Mouse (Mus musculus) frontal cortex, adult 2 months (tissue): Measurements from ENCODE around the gene Nmt1. TPM values are rescaled to one million over a fixed set of nuclear protein-coding genes. Genes with fewer than 3 reads are reported as not detected.

Source experiments
- DNase-seq, 2 experiments: peaks; one replicate each; pipeline ENCODE4 v3.0.0; 2022; ENCODE audit warnings: low spot score in 1 of 2; ENCODE audit errors: extremely low spot score in 1 of 2
- polyA plus RNA-seq: library from polyadenylated mRNA; depleted of rRNA; stranded (reverse); fragments of >200 nt; gene quantifications from 2 replicates; pipeline ENCODE4 v1.2.3, GENCODE M21; 2012; rRNA removed

Nmt1 gene
- 78.5 and 81.3 TPM in 2 replicates for polyA plus RNA-seq

DNA sequence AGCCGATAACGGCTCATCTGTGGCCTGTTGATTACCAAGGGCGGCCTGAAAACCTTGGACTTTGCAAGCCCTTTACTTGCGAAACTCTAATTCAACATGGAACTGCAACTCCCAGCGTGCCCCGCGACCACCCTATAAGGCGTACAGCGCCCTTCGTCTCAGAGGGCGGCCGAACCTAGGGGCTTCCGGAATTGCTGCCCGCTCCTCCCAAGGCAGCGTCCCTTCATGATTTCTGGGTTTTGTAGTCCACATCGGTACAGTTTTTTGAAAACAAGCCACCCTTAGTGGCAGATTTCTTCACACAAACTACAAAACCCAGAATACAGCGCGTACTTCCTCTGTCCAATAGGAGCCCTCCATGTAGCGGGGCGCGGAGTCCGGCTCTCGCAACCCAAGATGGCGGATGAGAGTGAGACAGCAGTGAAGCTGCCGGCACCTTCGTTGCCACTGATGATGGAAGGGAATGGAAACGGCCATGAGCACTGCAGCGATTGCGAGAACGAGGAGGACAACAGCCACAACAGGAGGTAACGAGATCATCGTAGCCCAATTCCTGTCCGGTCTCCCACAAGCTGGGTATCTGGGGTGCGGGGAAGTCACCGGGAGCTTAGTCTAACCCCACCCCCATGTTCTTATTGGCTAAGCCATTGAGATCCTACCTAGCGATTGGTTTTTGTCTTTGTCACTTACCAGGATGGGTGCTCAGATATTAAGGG lies at the start of gene Nmt1, which contains the start of gene Dcakd:
Gene Nmt1 (plus strand): TSS at position 15 of the 716 bp plus-strand sequence.
Gene Dcakd (minus strand): TSS at position 158 of the 716 bp plus-strand sequence.
- peak; percentile 97 for DNase-seq

DNA sequence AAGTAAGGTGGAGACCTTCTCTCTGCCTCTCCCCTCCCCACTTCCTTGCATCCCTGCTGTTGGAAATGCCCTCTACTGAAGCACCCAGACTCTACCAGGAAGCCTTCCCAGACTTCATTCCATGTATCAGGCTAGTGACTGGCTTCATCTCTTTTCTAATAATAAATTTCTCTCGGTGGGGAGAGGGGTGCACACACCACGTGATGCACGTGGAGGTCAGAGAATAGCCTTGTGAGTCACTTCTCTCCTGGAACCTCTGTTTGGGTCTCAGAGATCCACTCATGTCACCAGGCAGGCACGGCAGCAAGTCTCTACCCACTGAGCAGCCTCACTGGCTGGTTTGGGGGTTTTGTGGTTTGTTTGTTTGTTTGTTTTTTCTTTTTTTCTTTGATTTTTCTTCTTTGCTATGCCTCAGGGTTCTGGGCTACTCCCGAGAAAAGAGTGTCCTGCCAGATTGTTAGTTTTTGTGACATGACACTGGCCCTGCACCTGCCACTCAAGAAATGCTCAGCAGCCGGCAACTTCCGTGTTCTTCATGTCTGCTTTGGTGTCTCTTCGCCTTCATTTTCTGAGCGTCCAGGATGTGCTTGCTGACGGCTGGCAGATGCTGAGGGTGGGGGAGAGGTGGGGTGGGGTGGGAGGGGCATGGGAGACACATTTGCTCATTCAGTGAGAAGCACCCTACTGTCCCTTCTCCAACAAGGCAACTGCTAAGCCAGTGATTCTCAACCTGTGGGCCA lies 46.7 kb upstream of the Nmt1 start:
- DNase-seq: no peak

DNA sequence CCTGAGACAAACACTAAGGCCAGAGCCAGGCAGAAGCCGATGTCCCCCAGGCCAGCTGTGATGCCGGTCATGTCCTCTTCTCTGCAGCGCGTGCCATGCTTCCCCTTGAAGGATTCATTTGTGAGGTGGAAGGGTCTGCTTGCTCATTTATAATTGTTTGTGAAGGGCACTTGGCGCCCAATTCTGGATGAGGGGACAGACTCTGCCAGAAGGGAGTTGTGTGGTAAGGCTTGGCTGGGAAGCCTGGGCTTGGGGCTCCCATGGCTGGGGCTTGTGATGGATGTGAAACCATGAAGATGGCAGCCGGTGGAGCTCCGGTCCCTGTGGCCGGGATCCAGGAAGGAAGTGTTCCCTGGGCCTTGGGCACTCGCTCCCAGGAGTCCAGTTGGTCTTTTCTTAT lies 43.9 kb upstream of the Nmt1 start:
- DNase-seq: no peak

DNA sequence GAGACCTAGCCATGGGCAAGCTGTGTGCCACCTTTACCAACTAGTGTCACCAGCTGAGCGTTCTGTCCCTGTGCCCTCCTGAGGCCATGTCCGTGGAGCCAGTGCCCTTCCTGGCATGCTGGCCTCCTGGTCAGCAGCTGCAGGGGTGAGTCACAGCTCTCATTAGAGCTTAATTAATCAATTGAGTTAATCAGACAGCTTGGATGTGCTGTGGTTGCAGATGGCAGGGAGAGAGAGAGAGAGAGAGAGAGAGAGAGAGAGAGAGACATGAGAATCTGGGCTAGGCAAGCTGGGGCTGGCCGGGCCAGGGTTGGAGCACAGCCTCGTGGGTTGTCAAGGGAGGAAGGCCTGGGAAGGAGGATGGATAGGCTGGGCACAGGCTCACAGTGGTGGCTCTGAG lies 43.4 kb upstream of the Nmt1 start:
- no peak for DNase-seq

DNA sequence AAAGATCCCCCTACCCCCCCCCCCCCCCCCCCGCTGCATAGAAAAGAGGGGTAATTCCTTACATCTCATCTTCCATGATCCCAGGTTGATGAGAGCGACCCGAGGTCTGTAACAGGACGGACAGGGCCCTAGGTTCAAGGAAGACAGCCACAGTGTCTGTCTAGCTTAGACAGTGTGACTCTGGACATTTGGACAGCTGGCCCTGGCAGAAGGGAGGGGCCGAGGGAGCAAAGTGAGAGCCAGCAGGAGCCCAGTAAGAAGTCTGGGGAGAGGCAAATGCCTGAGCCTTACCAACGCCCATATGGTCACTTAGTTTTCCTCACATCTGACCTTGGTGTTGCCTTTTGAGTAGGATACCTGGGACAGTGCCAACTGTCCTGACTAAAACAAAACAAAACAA lies 42.8 kb upstream of the Nmt1 start:
- DNase-seq: no peak

DNA sequence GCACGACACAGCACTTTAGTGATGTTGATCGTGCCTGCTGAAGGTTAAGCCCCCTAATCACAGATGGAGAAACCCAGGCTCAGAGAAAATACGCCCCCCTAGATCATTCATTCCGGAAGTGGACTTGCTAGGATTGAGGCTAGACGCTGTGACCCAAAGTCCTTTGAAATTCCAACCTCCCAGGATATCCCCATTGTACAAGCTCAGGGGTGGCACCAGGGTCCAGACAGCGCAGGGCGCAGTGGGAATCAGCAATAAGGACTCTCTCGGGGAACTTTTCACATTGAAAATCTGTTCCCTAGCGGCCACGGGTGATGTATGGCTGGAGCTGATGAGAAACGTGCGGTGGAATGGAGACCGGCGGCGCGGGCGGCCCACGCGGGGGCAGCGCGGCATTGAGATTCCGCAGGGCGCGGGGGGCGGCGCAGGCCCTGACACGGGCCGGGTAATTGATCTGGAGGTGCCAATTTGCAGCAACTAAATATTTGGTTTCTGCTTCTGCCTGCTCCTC lies 38.3 kb upstream of the Nmt1 start:
- no peak for DNase-seq

DNA sequence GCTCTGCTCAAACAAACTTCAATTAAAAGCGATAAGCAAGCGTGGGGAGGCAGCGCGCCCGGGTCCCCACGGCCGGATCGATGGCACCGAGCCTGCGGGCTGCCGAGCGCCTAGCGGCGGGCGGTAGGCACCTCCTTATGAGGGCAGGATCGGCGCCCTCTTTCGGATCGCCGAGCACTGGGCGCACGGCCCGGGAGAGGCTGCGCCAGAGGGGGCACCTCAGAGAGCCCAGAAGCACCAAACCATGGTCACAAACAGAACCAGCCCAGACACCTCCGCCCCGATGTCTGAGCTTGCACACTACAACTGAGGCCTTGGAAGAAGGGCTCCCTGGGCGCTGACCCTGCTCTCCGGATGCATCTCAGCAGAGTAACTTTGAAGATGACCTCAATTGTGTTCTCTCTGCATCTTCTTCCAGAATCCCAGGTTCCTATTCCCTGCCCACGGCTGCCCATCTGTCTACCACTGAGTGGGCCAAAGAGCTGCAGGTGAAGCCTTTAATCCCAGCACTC lies 37.8 kb upstream of the Nmt1 start:
- peak in 1 of 2 experiments; percentile 52 for DNase-seq

DNA sequence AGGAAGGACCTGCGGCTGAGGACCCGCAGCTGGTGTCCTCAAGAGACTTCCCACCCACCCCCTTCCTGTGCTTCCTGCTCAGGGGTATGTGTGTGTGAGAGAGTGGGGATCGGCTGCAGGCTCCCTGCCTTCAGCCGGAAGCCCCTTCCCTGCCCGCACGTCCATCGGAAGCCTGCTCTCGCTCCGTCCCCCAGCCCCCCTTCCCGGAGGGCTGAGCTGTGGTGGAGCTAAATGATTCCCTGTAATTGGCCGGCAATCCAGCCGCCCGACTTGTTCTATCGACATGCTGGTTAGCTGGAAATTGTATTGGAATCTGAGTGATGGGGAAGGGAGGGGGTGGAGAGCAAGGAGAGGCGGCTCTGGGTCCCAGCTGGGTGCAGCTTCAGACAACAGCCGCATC lies 36.3 kb upstream of the Nmt1 start:
- DNase-seq: no peak

DNA sequence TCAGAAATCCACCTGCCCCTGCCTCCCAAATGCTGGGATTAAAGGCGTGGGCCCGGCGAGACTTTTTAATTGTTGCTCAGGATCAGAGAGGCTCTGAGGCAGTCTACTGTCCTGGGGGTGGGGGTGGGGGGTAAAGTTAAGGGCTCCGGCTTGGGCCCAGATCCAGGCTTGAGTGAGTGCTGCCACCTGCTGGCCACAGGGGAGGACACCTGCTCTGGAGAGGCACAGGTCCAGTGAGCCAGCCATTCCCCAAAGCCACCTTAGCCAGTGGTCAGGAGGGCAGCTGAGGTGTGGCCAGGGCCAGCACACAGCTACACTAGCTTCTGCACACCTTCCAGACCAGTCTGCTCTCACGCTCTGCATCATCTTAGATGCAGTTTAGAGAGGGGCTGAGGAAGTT lies 35.0 kb upstream of the Nmt1 start:
- peak in 1 of 2 experiments; percentile 80 for DNase-seq

DNA sequence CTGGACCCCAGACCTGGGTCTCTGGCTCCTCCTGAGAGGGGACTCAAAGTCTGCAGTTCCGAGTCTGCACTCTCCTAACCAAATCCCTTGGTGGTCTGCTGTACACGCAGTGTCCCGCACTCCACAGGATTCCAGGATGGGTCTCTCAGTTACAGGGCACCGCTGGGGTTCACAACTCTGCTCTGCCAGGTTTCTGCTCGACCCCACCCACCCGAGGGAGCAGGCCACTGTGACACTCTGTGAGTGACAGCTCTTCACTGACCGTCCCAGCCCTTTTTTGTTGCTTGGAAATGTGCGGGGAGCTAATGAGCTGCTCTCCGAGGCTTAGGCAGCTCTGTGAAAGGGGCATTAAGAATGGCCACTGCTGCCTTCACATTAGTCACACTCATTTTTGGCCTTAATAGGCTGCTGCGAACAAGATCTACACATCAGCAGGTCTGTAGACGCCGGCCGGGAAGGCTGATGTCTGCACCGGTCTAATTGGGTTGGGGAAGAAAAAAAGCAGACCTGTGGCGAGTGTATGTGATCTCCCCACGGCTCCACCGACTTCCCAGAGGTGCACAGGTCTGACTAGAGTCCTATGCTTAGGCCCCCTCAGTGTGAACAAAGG lies 34.5 kb upstream of the Nmt1 start:
- DNase-seq: no peak

DNA sequence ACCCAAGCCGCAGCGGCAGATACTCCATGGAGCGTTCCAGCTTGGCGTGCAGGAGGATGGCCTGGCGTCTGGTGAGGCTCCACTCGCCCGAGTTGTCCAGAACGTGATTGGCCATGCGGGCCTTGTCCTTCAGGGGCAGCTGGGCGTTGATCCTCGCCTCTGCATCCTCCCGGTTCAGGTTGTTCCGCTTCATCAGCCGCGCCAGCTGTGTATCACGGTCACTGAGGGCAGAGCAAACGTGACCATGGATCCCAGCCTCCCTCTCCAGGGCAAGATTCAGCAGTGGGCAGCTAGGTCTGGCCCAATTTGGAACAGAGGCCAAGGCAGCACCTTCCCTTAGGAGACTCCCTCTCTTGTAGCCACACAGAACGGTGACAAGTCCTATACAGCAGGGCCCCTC lies 33.0 kb upstream of the Nmt1 start:
- no peak for DNase-seq

DNA sequence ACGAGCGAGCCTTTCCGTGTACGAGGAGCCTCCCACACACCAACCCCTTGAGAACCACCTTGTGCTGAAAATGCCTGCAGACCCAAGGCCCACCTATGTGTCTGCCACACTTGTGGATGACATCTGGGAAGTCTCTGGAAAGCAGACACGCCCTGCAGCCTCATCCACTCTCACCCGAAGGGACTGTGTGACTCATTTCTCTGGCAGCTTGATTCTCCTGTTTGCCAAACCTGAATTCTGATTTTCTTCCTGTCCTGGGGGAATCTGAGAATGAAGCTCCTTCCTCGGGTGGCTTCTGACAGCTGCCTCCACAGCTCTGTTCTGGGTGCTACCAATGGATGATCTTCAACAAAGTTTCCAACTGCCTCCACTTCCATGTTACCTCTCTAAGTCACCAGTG lies 31.6 kb upstream of the Nmt1 start:
- DNase-seq: peak in 1 of 2 experiments; percentile 63

DNA sequence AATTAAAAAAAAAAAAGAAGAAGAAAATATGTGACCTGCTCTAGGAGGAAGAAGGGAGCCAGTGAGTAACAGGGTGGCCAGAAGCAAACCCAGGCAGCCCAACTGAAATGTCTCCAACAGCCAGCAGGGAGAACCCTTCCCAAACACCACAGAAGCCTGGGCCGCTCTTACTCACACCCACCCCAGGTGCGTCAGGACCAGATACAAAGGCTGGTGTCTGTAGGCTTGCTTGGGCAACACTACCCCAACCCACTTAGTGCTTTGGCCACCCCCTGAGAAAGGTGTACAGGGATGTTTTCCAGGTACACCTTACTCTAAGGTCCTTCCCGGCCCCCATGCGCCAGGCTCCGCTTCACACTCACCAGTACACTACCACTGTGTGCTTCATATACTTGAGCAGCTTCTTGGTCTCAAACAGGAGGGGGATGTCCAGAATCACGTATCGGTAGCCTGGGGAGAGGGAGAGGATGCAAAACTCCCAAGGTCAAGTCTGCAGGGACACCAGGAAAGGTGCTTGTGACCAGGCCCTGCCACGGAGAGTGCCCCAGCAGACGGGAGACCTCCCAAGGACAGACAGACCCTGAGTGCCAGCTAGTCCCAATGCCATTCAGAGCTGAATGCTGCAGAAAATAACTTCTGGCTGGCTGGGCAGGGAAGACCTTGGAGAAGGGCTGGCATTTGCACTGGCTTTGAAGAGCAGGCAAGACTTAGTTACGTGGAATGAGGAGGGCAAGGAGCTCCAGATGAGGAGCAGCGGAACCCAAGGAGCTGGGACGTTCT lies 30.8 kb upstream of the Nmt1 start:
- DNase-seq: no peak

DNA sequence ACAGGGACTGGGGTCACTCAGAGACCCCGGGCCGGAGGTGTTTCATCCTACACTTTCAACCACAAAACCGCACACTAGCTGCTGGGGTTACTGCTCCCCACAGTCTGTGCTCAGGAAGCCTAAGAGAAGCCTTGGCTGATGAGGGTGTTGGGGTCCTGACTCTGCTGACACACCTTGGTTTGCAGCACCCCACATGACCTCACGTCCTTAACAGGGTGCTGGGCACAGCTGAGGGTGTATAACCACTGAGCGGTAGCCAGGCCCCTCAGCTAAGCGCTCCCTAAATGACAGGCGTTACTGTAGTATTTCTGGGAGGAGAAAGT lies 29.8 kb upstream of the Nmt1 start:
- DNase-seq: no peak

DNA sequence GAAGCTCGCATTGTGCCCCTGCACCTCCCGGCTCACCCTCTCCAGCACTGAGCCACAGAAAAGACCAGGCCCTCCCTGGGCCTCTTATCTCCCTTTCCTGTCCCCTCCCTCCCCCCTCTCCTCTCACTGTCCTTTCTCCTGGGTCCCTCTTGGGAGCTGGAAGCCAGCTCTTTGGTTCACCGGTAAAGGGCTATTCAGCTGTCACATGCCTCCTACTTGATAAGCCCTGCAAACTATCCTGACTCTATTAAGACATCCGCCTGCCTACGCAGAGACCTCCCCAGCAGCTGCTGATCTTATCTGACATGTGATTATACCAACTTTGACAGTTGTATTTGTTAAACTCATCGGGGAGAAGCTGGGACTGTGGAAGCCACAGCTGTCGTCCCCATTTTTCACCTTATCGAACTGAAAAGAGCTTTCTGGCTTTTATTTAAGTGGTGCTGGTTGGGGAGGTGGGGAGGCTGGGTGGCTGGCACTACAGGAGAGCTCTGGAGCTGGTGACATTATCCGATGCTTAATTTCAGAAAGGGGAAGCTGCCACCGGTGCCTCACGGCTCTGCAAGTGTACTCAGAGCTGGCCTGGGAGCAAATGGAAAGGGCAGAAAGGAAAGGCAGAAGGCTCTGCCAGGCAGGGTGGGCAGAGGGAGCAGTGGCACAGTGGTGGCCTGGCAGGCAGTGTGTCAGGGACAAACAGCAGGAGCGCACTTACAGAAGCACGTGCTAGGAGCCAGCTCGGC lies 29.2 kb upstream of the Nmt1 start:
- DNase-seq: no peak

DNA sequence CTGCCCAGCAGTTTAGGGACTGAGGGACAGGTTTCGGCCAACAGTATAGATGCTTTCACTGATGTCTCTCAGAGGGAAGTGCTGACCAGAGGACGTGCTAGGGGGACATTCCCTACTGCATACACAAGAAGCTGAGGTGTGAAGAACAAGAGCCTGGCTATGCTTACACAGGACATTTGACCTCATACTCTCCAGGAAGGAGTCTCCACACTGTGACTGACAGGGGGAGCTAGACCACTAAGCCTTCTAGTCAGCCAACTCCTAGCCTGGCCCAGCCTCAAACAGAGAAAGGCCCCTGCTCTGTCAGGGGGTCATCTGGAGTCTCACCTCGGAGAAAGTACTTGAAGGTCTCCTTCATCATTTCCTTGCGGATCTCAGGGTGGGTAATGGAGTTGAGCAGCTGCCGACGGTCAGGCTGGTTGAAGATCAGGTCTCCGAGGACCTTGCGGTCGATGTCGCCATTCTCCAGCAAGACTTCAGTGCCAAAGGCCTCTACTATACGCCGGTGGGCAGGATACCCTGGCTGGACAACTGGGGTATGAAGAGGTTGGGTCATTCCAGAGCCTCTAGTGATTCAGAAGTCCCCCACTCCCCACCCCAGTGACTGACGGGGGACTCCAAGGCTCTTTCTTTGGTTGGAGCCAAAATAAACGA lies 28.5 kb upstream of the Nmt1 start:
- no peak for DNase-seq

DNA sequence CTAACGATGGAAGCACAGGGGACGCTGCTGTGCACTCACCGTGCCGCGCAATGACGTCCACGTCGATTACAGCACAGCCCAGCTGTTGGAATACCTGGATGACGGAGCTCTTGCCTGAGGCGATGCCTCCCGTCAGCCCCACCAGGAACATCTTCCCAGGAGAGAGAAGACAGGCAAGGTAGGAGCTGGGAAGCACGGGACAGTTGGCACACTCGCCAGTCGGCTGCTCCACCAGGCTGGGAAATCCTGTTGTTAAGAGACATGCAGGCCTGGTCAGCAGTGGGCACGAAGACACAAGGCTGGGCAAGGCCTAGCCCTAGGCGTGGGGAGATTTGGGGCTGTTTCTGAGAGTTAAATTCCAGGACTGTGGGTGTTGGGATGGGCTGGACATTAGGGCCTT lies 27.9 kb upstream of the Nmt1 start:
- DNase-seq: no peak

DNA sequence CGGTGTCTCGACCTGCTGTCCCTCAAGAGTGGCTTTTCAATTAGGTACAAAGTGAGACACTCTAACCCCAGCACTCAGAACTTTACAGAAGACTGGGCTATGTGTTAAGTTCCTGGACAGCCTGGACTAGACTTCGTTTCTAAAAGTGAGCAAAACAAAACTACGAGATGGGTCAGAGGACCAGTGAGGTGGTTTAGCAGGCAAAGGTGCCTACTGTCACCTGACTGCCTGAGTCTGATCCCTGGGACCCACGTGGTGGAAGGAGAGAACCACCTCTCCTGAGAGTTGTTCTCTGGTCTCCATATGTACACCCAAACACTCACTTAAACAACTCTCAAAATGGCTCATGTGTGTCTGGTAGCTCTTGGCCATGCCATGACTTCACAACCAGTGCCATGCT lies 26.9 kb upstream of the Nmt1 start:
- DNase-seq: no peak

DNA sequence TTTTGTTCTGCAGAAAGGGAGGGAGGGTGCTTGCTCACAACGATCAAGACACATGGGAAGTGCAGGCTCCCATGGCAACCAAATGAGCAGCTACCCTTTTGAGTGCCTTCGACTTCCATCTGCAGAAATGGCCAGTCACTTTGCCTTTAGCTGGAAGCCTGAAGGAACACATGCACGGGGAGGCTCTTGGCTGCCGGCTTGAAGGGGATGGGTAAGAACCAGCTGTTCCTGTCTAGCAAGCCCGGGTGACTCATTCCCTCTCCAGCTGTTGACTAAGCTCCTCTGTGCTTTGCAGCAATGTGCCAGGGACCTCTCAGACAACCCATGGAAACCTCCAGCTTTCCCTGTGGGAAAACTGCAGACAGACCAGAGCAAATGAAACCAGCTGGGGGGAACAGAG lies 24.8 kb upstream of the Nmt1 start:
- peak; percentile 81 to 89 for DNase-seq
